Mouse (Mus musculus): ENCODE data around the gene Smpdl3b. TPM values are rescaled to one million over a fixed set of nuclear protein-coding genes. Genes with fewer than 3 reads are reported as not detected.

Gene Smpdl3b
- 2.6 and 3.6 TPM in 2 replicates for polyA plus RNA-seq (2021; fragmentation: Nextera tagmentation)
- long read RNA-seq, experiment 1, partial matches to known transcripts: 1 of 2 reads
- long read RNA-seq, experiment 1, other reads (novel, unspliced or antisense): 0 of 2 reads
- long read RNA-seq, experiment 2, transcript Smpdl3b-201 (8 exons, 2,006 nt): major isoform, 9 of 10 reads
- long read RNA-seq, experiment 2, partial matches to known transcripts: 0 of 10 reads
- long read RNA-seq, experiment 2, other reads (novel, unspliced or antisense): 1 of 10 reads

GRCm38 (mm10) chr4:132756974-132757373 is at the start of gene Smpdl3b:
Smpdl3b (minus strand) TSS chr4:132757252.

GRCm38 (mm10) chr4:132796196-132796886 is 39.3 kb upstream of the Smpdl3b start, which contains the start of gene Themis2:
Themis2 (minus strand) TSS chr4:132796387.

GRCm38 (mm10) chr4:132767914-132768876 is 11.1 kb upstream of the Smpdl3b start, which contains the start of gene Rpa2:
Rpa2 (plus strand) TSS chr4:132768332.

GRCm38 (mm10) chr4:132732148-132732684 is 24.8 kb downstream of the Smpdl3b start, which contains the start of gene Xkr8:
Xkr8 (minus strand) TSS chr4:132732546.

Other genes starting within 250 kb of the Smpdl3b start
- 8.4 and 8.5 TPM in 2 replicates for gene Sesn2, start 246.8 kb downstream of the Smpdl3b start, polyA plus RNA-seq (2021; fragmentation: Nextera tagmentation)
- 1,444 and 1,702 TPM in 2 replicates for gene Atpif1, start 223.6 kb downstream of the Smpdl3b start, polyA plus RNA-seq (2021; fragmentation: Nextera tagmentation)
- gene Dnajc8, start 221.7 kb downstream of the Smpdl3b start, polyA plus RNA-seq (2021; fragmentation: Nextera tagmentation): 87.8 and 95.3 TPM in 2 replicates
- gene Ptafr, start 193.2 kb downstream of the Smpdl3b start, polyA plus RNA-seq (2021; fragmentation: Nextera tagmentation): 2.1 and 4.0 TPM in 2 replicates
- gene Eya3, start 118.3 kb downstream of the Smpdl3b start, polyA plus RNA-seq (2021; fragmentation: Nextera tagmentation): 17.8 and 21.8 TPM in 2 replicates
- gene Xkr8, start 24.7 kb downstream of the Smpdl3b start, polyA plus RNA-seq (2021; fragmentation: Nextera tagmentation): 2.0 and 3.0 TPM in 2 replicates
- 18.4 and 19.9 TPM in 2 replicates for gene Rpa2, start 11.1 kb upstream of the Smpdl3b start, polyA plus RNA-seq (2021; fragmentation: Nextera tagmentation)
- 0.59 and 0.72 TPM in 2 replicates for gene Themis2, start 39.1 kb upstream of the Smpdl3b start, polyA plus RNA-seq (2021; fragmentation: Nextera tagmentation)
- 10.3 and 10.8 TPM in 2 replicates for gene Ppp1r8, start 85.9 kb upstream of the Smpdl3b start, polyA plus RNA-seq (2021; fragmentation: Nextera tagmentation)
- 87.9 and 102 TPM in 2 replicates for gene Stx12, start 127.3 kb upstream of the Smpdl3b start, polyA plus RNA-seq (2021; fragmentation: Nextera tagmentation)
- 32.3 and 34.6 TPM in 2 replicates for gene Fam76a, start 165.3 kb upstream of the Smpdl3b start, polyA plus RNA-seq (2021; fragmentation: Nextera tagmentation)
- 0.05 TPM in 2 replicates for gene Fgr, start 216.8 kb upstream of the Smpdl3b start, polyA plus RNA-seq (2021; fragmentation: Nextera tagmentation)